Mouse (Mus musculus) layer of hippocampus, adult 2 months (tissue): ENCODE measurements around the gene Sh3d19. TPM values are rescaled to one million over a fixed set of nuclear protein-coding genes. Genes with fewer than 3 reads are reported as not detected.

ENCODE experiments used
- DNase-seq, 2 experiments: peaks; one replicate each; pipeline ENCODE4 v3.0.0; 2022; ENCODE audit warnings: low spot score in 2 of 2
- H3K27ac ChIP-seq: fragments of 200-600 bp; 2 replicates; pipeline ENCODE4 v1.8.1; 2022
- H3K4me3 ChIP-seq: fragments of 200-600 bp; 2 replicates; pipeline ENCODE4 v1.8.1; 2022; ENCODE audit warnings: mild to moderate bottlenecking
- CTCF ChIP-seq: fragments of 200-600 bp; conservative IDR thresholded peaks from 2 replicates; pipeline ENCODE4 v1.8.1; 2022; ENCODE audit warnings: antibody characterized with exemption, mild to moderate bottlenecking, moderate library complexity
- long read RNA-seq, 2 experiments: library from polyadenylated mRNA; stranded (forward); transcript quantifications; one replicate each; pipeline ENCODE4 v2.0.0; 2021; ENCODE audit warnings: borderline mapping rate in 2 of 2
- total RNA-seq, 2 experiments: library from RNA; stranded (reverse); gene quantifications; 2 replicates each; pipeline ENCODE4 v1.2.3; 2021

Gene Sh3d19
- 10 to 100 TPM; 19.1 to 27.2 TPM for total RNA-seq
- long read RNA-seq, experiment 1, partial matches to known transcripts, result 2 of 6 reads
- long read RNA-seq, experiment 1, other reads (novel, unspliced or antisense), result 4 of 6 reads
- long read RNA-seq, experiment 2, partial matches to known transcripts, result 0 of 7 reads
- long read RNA-seq, experiment 2, other reads (novel, unspliced or antisense), result 7 of 7 reads

- no peak for TF ChIP-seq CTCF
- Histone ChIP-seq H3K4me3 (peak within 1 kb of the TSS; percentile 75), H3K27ac (peak within 1 kb of the TSS; percentile 83)
- DNase-seq, result peak; percentile 53 to 64
Observed at GRCm38 (mm10) chr3:85970742-85971598, at the start of gene Sh3d19. TSS of gene Sh3d19 (plus strand) at chr3:85971109.

GRCm38 (mm10) chr3:85922331-85922730, 48.6 kb upstream of the Sh3d19 start:
- no peak overlapping the region for H3K27ac ChIP-seq
- no peak for TF ChIP-seq CTCF
- H3K4me3 ChIP-seq, result no peak overlapping the region
- DNase-seq, result no peak

DNA sequence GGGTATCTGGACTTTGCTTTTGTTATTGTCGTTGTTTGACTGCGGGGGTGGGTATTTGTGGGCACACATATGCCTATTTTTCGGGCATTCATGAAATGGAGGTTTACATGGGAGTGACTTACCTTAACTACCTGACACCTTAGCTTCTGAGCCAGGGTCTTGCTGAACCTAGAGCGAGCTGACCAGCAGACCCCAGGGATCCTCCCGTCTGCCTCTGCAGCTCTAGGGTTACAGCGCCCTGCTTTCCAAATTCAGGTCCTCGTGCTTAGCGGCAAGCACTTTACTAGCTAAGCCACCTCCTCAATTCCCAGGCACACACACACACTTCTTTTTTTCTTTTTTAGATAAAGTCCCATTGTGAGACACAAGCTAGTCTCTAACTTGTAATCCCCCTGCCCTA, 47.6 kb upstream of the Sh3d19 start:
- Histone ChIP-seq H3K27ac (no peak overlapping the region), H3K4me3 (no peak overlapping the region)
- DNase-seq, result no peak
- no peak for TF ChIP-seq CTCF

DNA sequence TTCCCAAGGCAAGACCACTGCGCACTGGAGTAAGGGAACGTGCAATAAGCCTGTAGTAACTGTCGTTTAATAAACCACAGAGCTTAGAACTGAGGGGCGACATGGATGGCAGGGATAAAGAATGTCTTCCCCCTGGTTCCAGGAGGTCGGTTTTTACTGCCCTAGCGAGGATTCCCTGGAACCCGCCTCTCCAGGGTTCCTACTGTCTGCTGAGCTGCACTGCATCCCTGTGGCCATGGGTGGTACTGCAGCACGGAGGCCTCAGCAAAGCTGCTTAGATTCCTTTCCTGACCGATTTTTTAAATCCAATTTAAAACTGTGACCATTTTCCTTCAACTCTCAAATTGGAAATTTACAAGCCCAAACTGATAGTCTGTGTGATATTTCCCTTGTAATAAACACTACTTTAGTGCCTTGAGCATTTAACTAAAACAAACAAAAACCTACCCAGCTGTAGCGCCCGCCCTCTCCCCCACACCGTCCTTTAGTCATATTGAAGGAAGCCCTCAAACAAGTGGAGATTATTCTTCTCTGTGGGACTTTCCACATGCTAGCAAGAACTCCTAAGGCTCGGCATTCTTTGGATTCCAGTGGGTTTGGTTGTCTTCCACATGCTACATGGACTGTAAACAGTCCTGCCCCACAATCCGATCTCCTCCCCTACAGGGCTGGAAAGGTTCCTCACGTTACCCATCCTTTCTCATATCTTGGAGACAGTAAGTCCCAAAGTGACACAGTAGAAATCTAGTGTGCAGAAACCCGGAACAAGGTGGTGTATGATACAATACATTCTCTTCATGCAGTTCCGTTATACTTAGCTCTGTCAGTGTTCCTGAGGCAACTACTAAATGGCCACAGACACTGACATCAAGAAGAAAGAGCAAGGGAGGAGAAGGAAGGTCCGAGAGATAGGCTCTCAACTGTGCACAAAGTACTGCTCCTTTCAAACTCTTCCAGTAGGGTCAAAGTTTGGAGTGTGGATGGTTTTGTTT, 46.7 kb upstream of the Sh3d19 start:
- DNase-seq, result peak; percentile 77 to 90
- peak; percentile 100 for TF ChIP-seq CTCF
- peak overlapping the region; percentile 26; the same call in 1 of the 2 replicates for H3K4me3 ChIP-seq
- no peak overlapping the region for H3K27ac ChIP-seq

DNA sequence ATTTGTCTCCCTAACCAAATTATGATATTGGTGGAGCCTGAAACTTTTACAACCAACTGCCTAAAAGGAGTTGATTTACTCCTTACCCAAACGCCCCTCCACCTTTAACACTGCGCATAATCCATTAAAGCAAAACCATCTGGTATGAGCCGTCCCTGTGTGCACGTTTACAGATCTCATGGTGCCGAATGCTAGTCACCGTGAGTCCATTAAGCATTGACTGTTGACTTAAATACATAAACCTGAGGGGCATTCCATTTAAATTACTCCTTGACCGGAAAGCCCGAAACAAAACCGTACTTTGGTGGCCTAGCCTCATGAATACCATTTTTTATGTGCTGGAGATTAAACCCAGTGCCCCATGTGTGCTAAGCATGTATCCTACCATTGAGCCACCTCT, 43.6 kb upstream of the Sh3d19 start:
- Histone ChIP-seq H3K27ac (no peak overlapping the region), H3K4me3 (no peak overlapping the region)
- DNase-seq, result no peak
- TF ChIP-seq CTCF, result no peak

DNA sequence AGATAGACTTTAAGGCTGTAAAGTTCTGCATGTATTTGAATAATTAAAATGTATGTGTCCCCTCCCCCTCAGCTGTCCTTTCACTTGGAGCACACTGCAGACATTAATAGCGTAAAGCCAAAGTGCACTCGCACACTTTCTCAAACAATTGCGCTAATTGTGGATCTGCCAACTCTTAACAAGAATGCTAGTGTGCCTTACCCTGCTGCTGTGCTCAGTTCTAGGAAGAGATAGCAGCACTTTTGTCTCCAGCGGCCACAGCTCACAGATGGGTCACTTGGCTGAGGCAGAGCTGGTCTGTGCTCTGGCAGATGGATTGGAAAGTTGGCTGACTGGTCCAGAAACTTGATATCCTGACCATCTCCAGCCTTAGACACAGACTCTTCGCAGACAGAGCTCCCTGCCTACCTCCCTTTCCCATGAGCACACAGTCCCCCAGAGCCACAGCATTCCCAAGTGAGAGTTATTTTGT, 42.7 kb upstream of the Sh3d19 start:
- peak in 1 of 2 experiments; percentile 46 for DNase-seq
- Histone ChIP-seq H3K4me3 (no peak overlapping the region), H3K27ac (no peak overlapping the region)
- no peak for TF ChIP-seq CTCF

GRCm38 (mm10) chr3:85929711-85930110, 41.2 kb upstream of the Sh3d19 start:
- DNase-seq, result no peak

DNA sequence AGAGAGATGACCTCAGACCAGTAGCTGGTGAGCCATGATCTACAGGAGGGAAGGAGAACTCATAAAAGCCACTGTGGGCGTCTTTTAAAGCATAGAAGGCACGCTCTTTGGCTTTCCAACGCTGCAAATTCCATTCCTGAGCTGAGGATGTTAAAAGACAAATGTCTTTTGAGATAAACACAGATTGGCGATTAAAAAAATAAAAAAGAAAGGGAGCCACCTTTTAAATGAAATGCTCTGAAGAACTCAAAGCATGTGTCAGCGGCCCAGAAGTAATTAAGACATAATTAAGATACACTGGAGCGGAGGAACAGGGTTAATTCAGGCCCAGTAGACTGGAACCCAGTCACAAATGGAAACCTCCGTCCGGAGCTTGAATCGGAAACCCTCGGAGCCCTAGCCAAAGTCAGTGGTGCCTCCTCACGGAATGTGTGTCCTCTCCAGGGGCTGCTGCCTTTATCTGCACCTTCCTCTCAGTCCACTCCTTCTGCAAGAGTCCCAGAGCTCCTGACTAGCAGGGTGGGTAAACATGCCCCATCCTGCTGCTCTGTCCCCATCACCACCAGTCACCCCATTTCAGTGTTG, 40.1 kb upstream of the Sh3d19 start:
- TF ChIP-seq CTCF, result no peak
- no peak for DNase-seq
- Histone ChIP-seq H3K27ac (no peak overlapping the region), H3K4me3 (no peak overlapping the region)

More at GRCm38 (mm10) chr3:85929711-85930110, 41.2 kb upstream of the Sh3d19 start:
- no peak for TF ChIP-seq CTCF
- Histone ChIP-seq H3K27ac (no peak overlapping the region), H3K4me3 (no peak overlapping the region)

- Histone ChIP-seq H3K4me3 (no peak overlapping the region), H3K27ac (no peak overlapping the region)
- no peak for TF ChIP-seq CTCF
- DNase-seq, result no peak
Observed at GRCm38 (mm10) chr3:85931859-85932258, 39.0 kb upstream of the Sh3d19 start.

GRCm38 (mm10) chr3:85933586-85933985, 37.3 kb upstream of the Sh3d19 start:
- no peak overlapping the region for H3K27ac ChIP-seq
- TF ChIP-seq CTCF, result no peak
- H3K4me3 ChIP-seq, result no peak overlapping the region
- DNase-seq, result no peak

- H3K27ac ChIP-seq, result peak overlapping the region; percentile 28; the same call in 1 of the 2 replicates
- TF ChIP-seq CTCF, result no peak
- DNase-seq, result no peak
- no peak overlapping the region for H3K4me3 ChIP-seq
Observed at GRCm38 (mm10) chr3:85950914-85951313, 20.0 kb upstream of the Sh3d19 start.

DNA sequence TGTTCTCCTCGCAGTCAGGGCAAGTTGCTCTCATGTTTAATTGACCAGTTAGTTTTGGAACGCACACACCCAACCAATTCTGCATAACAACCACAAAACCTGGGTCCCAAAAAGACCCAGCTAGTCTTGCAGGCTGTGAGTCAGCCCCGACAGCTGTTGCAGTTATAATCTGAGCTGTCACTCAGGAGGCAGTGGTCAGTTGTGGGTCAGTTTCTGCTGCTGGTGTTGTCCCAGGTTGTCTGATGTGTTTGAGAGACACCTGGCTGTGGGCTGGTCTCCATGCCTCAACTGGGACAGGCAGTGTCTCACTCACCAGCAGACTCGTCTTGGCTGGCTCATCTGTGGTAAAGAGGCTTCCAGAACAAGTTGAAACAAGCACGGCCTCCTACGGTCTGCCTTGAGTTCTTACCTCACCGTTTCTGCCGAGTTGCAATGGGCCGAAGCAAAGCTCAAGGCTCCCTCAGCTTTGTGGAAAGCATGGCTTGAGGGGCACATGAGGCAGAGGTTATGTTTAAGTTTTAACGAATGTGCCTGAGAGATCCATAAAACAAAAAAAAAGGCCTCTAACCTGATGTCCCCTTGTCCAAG, 18.1 kb upstream of the Sh3d19 start:
- no peak overlapping the region for H3K27ac ChIP-seq
- no peak for TF ChIP-seq CTCF
- no peak for DNase-seq
- H3K4me3 ChIP-seq, result no peak overlapping the region
